Mouse (Mus musculus): ENCODE measurements around the gene Olfr1386. TPM values are rescaled to one million over a fixed set of nuclear protein-coding genes. Genes with fewer than 3 reads are reported as not detected.

Gene Olfr1386
- polyA plus RNA-seq (2012; rRNA removed) = not detected in 2 replicates

DNA sequence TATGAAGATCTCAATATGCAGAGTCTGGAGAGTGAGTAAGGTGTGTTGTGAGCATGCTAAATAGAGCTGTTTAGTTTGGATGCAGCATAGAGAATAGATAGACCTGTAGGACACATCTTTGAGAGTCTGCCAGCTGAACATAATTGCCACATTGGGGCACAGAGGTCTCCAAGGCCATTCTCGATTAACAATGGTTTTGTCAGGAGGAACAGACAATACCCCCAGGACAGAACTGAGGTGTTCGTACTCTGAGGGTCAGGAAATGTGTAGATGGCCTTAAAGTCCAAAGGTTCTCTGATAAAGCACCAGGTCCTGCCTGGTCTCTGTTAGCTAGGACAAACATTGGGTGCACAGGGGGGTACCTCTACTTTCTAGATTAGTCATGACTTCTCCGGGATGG is at the start of gene Olfr1386:
Olfr1386 (plus strand) TSS at position 301 of the 400 bp plus-strand sequence.

DNA sequence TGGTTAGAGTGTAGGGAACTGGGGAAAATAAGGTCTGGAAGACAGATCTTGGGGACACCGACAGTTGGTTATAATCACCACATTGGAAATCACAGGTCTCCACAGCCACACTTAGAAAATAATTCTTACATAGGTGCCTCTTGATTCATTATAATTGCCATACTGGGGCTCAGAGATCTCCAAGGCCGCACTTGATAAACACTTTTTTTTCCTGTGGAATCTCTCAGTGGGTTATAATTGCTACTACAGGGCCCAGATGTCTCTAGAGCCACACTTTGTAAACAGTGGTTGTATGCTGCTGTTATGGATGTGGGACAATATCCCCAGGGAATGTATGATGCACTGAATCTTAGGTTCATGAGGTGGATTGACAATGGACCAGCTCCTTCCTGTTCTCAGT is 42.1 kb upstream of the Olfr1386 start, which contains the start of gene Olfr1389:
Olfr1389 (plus strand) TSS at position 301 of the 400 bp plus-strand sequence.

DNA sequence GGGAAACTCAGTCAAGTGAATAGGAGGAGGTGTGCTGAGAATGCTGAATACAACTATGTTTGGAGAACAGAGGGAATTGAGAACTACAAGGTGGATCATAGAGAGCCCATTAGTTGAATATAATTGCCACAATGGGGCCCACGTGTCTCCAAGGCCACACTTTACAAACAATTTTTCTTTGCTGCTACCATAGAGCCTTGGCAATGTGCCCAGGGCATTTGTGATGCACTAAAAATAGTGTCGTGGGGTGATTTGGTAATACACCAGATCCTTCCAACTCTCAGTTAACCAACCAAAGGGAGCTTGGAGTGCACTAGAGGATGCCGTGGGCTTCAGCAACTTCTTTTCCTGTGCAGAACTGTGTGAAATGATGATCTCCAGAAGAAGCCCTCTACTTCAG is 28.4 kb upstream of the Olfr1386 start, which contains the start of gene Olfr1388:
Olfr1388 (plus strand) TSS at position 214 of the 400 bp plus-strand sequence.

DNA sequence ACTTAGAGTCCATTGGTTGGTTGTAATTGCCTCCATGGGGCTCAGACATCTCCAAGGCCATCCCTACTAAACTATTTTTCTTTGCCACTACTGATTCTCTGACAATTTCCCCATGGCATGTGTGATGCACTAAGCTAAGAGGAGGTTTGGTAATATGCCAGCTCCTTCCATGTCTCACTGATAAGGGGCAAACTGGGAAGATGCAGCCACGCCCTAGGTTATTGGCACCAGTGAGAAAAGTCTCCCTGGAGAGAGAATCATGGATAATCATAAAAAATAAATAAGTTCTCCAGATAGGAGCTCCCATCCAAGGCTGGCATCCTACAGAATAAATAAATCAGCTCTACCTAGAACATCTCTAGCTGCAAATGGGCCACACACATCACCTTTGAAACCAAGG is 9.8 kb upstream of the Olfr1386 start, which contains the start of gene Olfr1387:
Olfr1387 (plus strand) TSS at position 301 of the 400 bp plus-strand sequence.

DNA sequence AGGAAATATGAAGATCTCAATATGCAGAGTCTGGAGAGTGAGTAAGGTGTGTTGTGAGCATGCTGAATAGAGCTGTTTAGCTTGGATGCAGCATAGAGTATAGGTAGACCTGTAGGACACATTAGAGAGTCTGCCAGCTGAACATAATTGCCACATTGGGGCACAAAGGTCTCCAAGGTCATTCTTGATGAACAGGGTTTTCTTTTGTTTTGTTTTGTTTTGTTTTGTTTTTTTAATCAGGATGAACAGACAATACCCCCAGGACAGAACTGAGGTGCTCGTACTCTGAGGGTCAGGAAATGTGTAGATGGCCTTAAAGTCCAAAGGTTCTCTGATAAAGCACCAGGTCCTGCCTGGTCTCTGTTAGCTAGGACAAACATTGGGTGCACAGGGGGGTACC is 23.9 kb downstream of the Olfr1386 start, which contains the start of gene Olfr1385:
Olfr1385 (plus strand) TSS at position 301 of the 400 bp plus-strand sequence.

DNA sequence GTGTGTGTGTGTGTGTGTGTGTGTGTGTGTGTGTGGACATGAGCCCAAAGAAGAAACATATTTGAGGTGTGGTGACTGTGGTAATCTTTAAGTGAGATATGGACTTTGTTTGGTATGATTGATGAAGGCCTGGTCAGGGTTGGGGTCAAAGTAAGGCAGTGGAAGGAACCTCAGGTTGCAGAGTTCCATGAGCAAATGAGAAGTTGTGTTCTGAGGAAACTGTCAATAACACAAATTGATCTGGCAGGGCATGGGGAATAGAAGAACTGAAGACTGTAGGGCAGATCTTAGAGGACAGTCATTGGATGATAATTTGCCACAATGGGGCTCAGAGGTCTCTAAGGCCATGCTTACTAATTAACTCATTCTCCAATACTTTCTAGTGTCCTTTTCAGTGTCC is 54.5 kb downstream of the Olfr1386 start, which contains the start of gene Olfr1383:
Olfr1383 (plus strand) TSS at position 301 of the 400 bp plus-strand sequence.

Other genes with a start within 250 kb of the Olfr1386 start
- gene Mgat1, start 220.9 kb upstream of the Olfr1386 start, polyA plus RNA-seq (2012; rRNA removed) = 218 and 240 TPM in 2 replicates
- gene Olfr1393, start 186.7 kb upstream of the Olfr1386 start, polyA plus RNA-seq (2012; rRNA removed) = not detected in 2 replicates
- gene Olfr1392, start 179.8 kb upstream of the Olfr1386 start, polyA plus RNA-seq (2012; rRNA removed) = 0.16 and 0.17 TPM in 2 replicates
- not detected in 2 replicates for gene Olfr10, start 160.3 kb upstream of the Olfr1386 start, polyA plus RNA-seq (2012; rRNA removed)
- not detected in 2 replicates for gene Olfr1391, start 142.3 kb upstream of the Olfr1386 start, polyA plus RNA-seq (2012; rRNA removed)
- not detected in 2 replicates for gene Olfr1390, start 129.9 kb upstream of the Olfr1386 start, polyA plus RNA-seq (2012; rRNA removed)
- gene Olfr1389, start 42.0 kb upstream of the Olfr1386 start, polyA plus RNA-seq (2012; rRNA removed) = not detected in 2 replicates
- 0.06 and 0.18 TPM in 2 replicates for gene Olfr1388, start 28.4 kb upstream of the Olfr1386 start, polyA plus RNA-seq (2012; rRNA removed)
- gene Olfr1387, start 9.7 kb upstream of the Olfr1386 start, polyA plus RNA-seq (2012; rRNA removed) = not detected in 2 replicates
- not detected in 2 replicates for gene Olfr1385, start 24.0 kb downstream of the Olfr1386 start, polyA plus RNA-seq (2012; rRNA removed)
- gene Olfr1384, start 41.7 kb downstream of the Olfr1386 start, polyA plus RNA-seq (2012; rRNA removed) = not detected in 2 replicates
- not detected in 2 replicates for gene Olfr1383, start 54.6 kb downstream of the Olfr1386 start, polyA plus RNA-seq (2012; rRNA removed)
- not detected in 2 replicates for gene Olfr1382, start 63.2 kb downstream of the Olfr1386 start, polyA plus RNA-seq (2012; rRNA removed)
- gene Olfr1381, start 78.4 kb downstream of the Olfr1386 start, polyA plus RNA-seq (2012; rRNA removed) = not detected in 2 replicates
- gene Olfr1380, start 91.8 kb downstream of the Olfr1386 start, polyA plus RNA-seq (2012; rRNA removed) = not detected in 2 replicates
- gene Flt4, start 144.2 kb downstream of the Olfr1386 start, polyA plus RNA-seq (2012; rRNA removed) = 22.5 TPM in 2 replicates
- 3.6 and 4.4 TPM in 2 replicates for gene Scgb3a1, start 198.6 kb downstream of the Olfr1386 start, polyA plus RNA-seq (2012; rRNA removed)
- 20.1 and 21.7 TPM in 2 replicates for gene Cnot6, start 247.7 kb downstream of the Olfr1386 start, polyA plus RNA-seq (2012; rRNA removed)